Mouse (Mus musculus): ENCODE results near the gene Zfp512.

GRCm38 (mm10) chr5:31469711-31470110 is 17.5 kb downstream of the Zfp512 start:
- TF ChIP-seq CTCF (IDR thresholded peaks at IDR 0.05; ENCODE audit: low read depth, low read length) (no peak), POLR2A (IDR thresholded peaks at IDR 0.05; ENCODE audit: extremely low read depth, insufficient read depth, low read length) (no peak)
